In the genomic region with DNA sequence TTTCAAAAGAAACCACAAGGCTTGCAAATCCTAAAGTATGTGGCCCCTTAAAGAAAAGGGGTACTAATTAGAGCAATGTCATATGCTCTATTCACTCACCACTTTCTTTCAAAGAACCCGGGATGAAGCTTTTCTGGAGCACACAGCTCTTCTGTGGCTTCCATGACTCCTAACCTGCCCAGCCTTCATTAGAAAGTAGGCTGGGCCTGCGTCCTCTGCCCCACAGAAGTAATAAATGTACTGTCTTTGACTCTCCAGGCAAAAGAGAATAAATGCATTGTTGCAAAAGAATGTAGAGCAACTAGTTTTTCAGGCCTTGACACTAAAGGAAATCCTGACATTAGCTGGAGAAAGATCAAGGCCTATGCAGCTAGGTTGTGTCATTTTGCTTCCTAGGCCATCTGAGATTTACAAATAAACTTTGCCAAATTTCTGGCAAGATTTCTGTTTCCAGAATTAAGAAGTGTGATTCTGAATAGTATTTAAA, we compare ENCODE assay signal across 25 mouse cellular contexts. TPM values are rescaled to one million over a fixed set of nuclear protein-coding genes. Genes with fewer than 3 reads are reported as not detected.
A peak's percentile ranks its signal among the peaks of the same experiment; 100 is the strongest.
DNase-seq lines count a peak whose midpoint lies in the region; ATAC-seq and TF ChIP-seq lines count a peak whose summit lies in the region.
"Had no signal": no experiment of that assay in that cellular context is flagged by ENCODE, and none has a peak within 500 bp of the region (broad histone marks: within the 10 kb centered on the region; RNA-seq: fewer than 3 reads in every experiment).

No protein-coding gene starts in this region.

- no peak overlapping the region for H3K9ac ChIP-seq in intestine, embryonic 15.5 days
- no peak overlapping the region for H3K9ac ChIP-seq in intestine, postnatal 0 days (ENCODE audit: low read depth, low read length)
- no peak overlapping the region for H3K9ac ChIP-seq in lung, embryonic 14.5 days
- H3K9ac ChIP-seq: hindbrain, embryonic 14.5 days; liver, embryonic 14.5 days; lung, embryonic 15.5 days; neural tube, embryonic 13.5 days had no signal

- no peak for TF ChIP-seq CTCF in intestine, postnatal 0 days (IDR thresholded peaks at IDR 0.05; ENCODE audit: low read depth)
- TF ChIP-seq CTCF in lung, embryonic 14.5 days (IDR thresholded peaks at IDR 0.05; ENCODE audit: low read depth), result no peak

- H3K27ac ChIP-seq in intestine, embryonic 15.5 days, result no peak overlapping the region
- H3K27ac ChIP-seq in intestine, postnatal 0 days (ENCODE audit: low read depth, low read length), result no peak overlapping the region
- peak overlapping the region; percentile 58; the same call in 1 of the 2 replicates for H3K27ac ChIP-seq in lung, embryonic 14.5 days (ENCODE audit: low read depth)
- H3K27ac ChIP-seq: hindbrain, embryonic 14.5 days; liver, embryonic 14.5 days; lung, embryonic 15.5 days; midbrain, embryonic 10.5 days; neural tube, embryonic 13.5 days had no signal

- H3K4me1 ChIP-seq in intestine, embryonic 15.5 days (replicated peaks), result no peaks in the 10 kb centered on the region
- no peaks in the 10 kb centered on the region for H3K4me1 ChIP-seq in intestine, postnatal 0 days (replicated peaks; ENCODE audit: control insufficient read depth, insufficient read depth, low read length)
- H3K4me1 ChIP-seq in lung, embryonic 14.5 days (ENCODE audit: insufficient read depth), result peaks cover 5% of the 10 kb centered on the region; the same call in 1 of the 2 replicates

- no peaks in the 10 kb centered on the region for H3K9me3 ChIP-seq in intestine, embryonic 15.5 days
- H3K9me3 ChIP-seq in intestine, postnatal 0 days (ENCODE audit: control insufficient read depth), result no peaks in the 10 kb centered on the region
- H3K9me3 ChIP-seq in lung, embryonic 14.5 days (ENCODE audit: low read depth, low read length), result no peaks in the 10 kb centered on the region
- H3K9me3 ChIP-seq: lung, embryonic 15.5 days; midbrain, embryonic 10.5 days; neural tube, embryonic 13.5 days had no signal

- intact Hi-C loops in left cerebral cortex, postnatal 10 days (cut with DNase I), result no loop called here

- 43% methylated on average over 2 of the region's 2 CpGs for WGBS in intestine, embryonic 15.5 days
- WGBS in intestine, postnatal 0 days, result 34% methylated on average over 2 of the region's 2 CpGs
- WGBS in lung, embryonic 14.5 days, result 33% methylated on average over 2 of the region's 2 CpGs

- H3K36me3 ChIP-seq in intestine, embryonic 15.5 days, result no peaks in the 10 kb centered on the region
- 0 out of 2 replicates have a peak, but pooled peaks cover 3% of the 10 kb centered on the region for H3K36me3 ChIP-seq in intestine, postnatal 0 days (ENCODE audit: control insufficient read depth, insufficient read depth)
- no peaks in the 10 kb centered on the region for H3K36me3 ChIP-seq in lung, embryonic 14.5 days (ENCODE audit: insufficient read depth)
- H3K36me3 ChIP-seq: neural tube, embryonic 13.5 days had no signal

- peak; percentile 72 for ATAC-seq in intestine, embryonic 15.5 days
- no peak for ATAC-seq in intestine, postnatal 0 days
- no peak for ATAC-seq in lung, embryonic 14.5 days (ENCODE audit: insufficient read depth)
- ATAC-seq: inflammation-experienced regulatory T-cells, adult 6 months; midbrain, embryonic 16.5 days had no signal

- H3K4me3 ChIP-seq in intestine, embryonic 15.5 days (replicated peaks), result no peak overlapping the region
- H3K4me3 ChIP-seq in intestine, postnatal 0 days (ENCODE audit: low read depth, low read length), result no peak overlapping the region
- no peak overlapping the region for H3K4me3 ChIP-seq in lung, embryonic 14.5 days (ENCODE audit: low read depth, low read length)
- H3K4me3 ChIP-seq: lung, embryonic 15.5 days; midbrain, embryonic 10.5 days; myocyte; neural tube, embryonic 13.5 days had no signal

- DNase-seq in embryo, embryonic 10 days (ENCODE audit: low spot score), result peak; percentile 23
- no peak for DNase-seq in embryo, embryonic 10.5 days (ENCODE audit: low spot score)
- peak; percentile 48 for DNase-seq in lung, embryonic 14.5 days
- no peak for DNase-seq in lung, postnatal 10 days
- DNase-seq in gonadal fat pad, adult 2 months (ENCODE audit: low read depth), result peak; percentile 83
- no peak for DNase-seq in left cerebral cortex, postnatal 10 days (ENCODE audit: extremely low spot score in 1 of 2, low spot score in 2 of 2)
- DNase-seq: cerebellum, adult 11 months; cerebellum, adult 9-11 months; heart, postnatal 4 days; kidney, postnatal 10 days; right cerebral cortex, adult 18-20 months; right cerebral cortex, postnatal 4 days; thymus, adult 2 months; thymus, postnatal 4 days had no signal

- no peak overlapping the region for H3K4me2 ChIP-seq in intestine, embryonic 15.5 days (replicated peaks)
- H3K4me2 ChIP-seq in intestine, postnatal 0 days (replicated peaks; ENCODE audit: low read depth), result no peak overlapping the region
- H3K4me2 ChIP-seq in lung, embryonic 14.5 days, result 0 out of 2 replicates have a peak overlapping the region, but pooled peaks have one; percentile 1
- H3K4me2 ChIP-seq: hindbrain, embryonic 14.5 days; lung, embryonic 15.5 days; neural tube, embryonic 13.5 days had no signal

- no peaks in the 10 kb centered on the region for H3K27me3 ChIP-seq in intestine, embryonic 15.5 days (replicated peaks)
- H3K27me3 ChIP-seq in intestine, postnatal 0 days (replicated peaks; ENCODE audit: control insufficient read depth, insufficient read depth, low read length), result no peaks in the 10 kb centered on the region
- H3K27me3 ChIP-seq in lung, embryonic 14.5 days (ENCODE audit: insufficient read depth, low read length), result no peaks in the 10 kb centered on the region
- H3K27me3 ChIP-seq: lung, embryonic 15.5 days; neural tube, embryonic 13.5 days had no signal

RNA-seq across cellular contexts. Expression of gene Nfyc, which starts 31.6 kb away (rescaled TPM):
- polyA plus RNA-seq in intestine, embryonic 15.5 days (2015; fragmentation: Nextera tagmentation; extraction: Ambion mirVana), result 77.8 and 86.2 TPM in 2 replicates
- 47.7 and 49.8 TPM in 2 replicates for polyA plus RNA-seq in intestine, postnatal 0 days (2015; fragmentation: Nextera tagmentation; extraction: Ambion mirVana)
- 113 and 114 TPM in 2 replicates for polyA plus RNA-seq in lung, embryonic 14.5 days (2014; fragmentation: Nextera tagmentation; extraction: Ambion mirVana)
- polyA plus RNA-seq in gonadal fat pad, adult 2 months (2012; rRNA removed), result 120 and 148 TPM in 2 replicates
- 10 to 100 TPM; 43.8 to 47.9 TPM for total RNA-seq in left cerebral cortex, postnatal 10 days (2021)

RNA-seq across cellular contexts. Expression of gene Kcnq4, which starts 51.3 kb away (rescaled TPM):
- 2.2 and 2.3 TPM in 2 replicates for polyA plus RNA-seq in intestine, embryonic 15.5 days (2015; fragmentation: Nextera tagmentation; extraction: Ambion mirVana)
- 1.6 and 2.0 TPM in 2 replicates for polyA plus RNA-seq in intestine, postnatal 0 days (2015; fragmentation: Nextera tagmentation; extraction: Ambion mirVana)
- polyA plus RNA-seq in lung, embryonic 14.5 days (2014; fragmentation: Nextera tagmentation; extraction: Ambion mirVana), result 3.7 and 4.5 TPM in 2 replicates
- polyA plus RNA-seq in gonadal fat pad, adult 2 months (2012; rRNA removed), result 12.2 TPM in 2 replicates
- 10 to 100 TPM; 11.4 to 12.6 TPM for total RNA-seq in left cerebral cortex, postnatal 10 days (2021)
- total RNA-seq: granulocyte monocyte progenitor cell, adult 5-6 weeks had no signal
- polyA plus RNA-seq: inflammation-experienced regulatory T-cells, adult 6 months had no signal

RNA-seq across cellular contexts. Expression of gene Rims3, which starts 54.9 kb away (rescaled TPM):
- polyA plus RNA-seq in intestine, embryonic 15.5 days (2015; fragmentation: Nextera tagmentation; extraction: Ambion mirVana), result 1.3 and 1.4 TPM in 2 replicates
- 0.77 and 0.95 TPM in 2 replicates for polyA plus RNA-seq in intestine, postnatal 0 days (2015; fragmentation: Nextera tagmentation; extraction: Ambion mirVana)
- 0.70 and 1.1 TPM in 2 replicates for polyA plus RNA-seq in lung, embryonic 14.5 days (2014; fragmentation: Nextera tagmentation; extraction: Ambion mirVana)
- 0.11 and 0.19 TPM in 2 replicates for polyA plus RNA-seq in gonadal fat pad, adult 2 months (2012; rRNA removed)
- 10 to 100 TPM; 38.9 to 41.0 TPM for total RNA-seq in left cerebral cortex, postnatal 10 days (2021)
- total RNA-seq: granulocyte monocyte progenitor cell, adult 5-6 weeks had no signal

Comparison
In these comparisons a context has a peak if more than half of its experiments do, and no peak if none do; other contexts are left out.
1. DNase-seq: peak in embryo, embryonic 10 days (single experiment), lung, embryonic 14.5 days (single experiment) and gonadal fat pad, adult 2 months (single experiment); none in embryo, embryonic 10.5 days (single experiment), lung, postnatal 10 days (single experiment) and left cerebral cortex, postnatal 10 days (0 of 2).